Mouse (Mus musculus): Measurements from ENCODE around the gene Drd4. TPM values are rescaled to one million over a fixed set of nuclear protein-coding genes. Genes with fewer than 3 reads are reported as not detected.
"Not testable (repeated sequence)": the region's sequence is repeated elsewhere in the genome, so short reads cannot be mapped to it uniquely, and the experiment has no call there.

Gene Drd4
- polyA plus RNA-seq (2014; fragmentation: Nextera tagmentation; extraction: Ambion mirVana) = 0.45 and 0.47 TPM in 2 replicates

GRCm38 (mm10) chr7:141291921-141292582 lies at the start of gene Drd4:
Gene Drd4 (plus strand): TSS chr7:141292006.
- H3K27me3 ChIP-seq (ENCODE audit: control insufficient read depth, insufficient read depth, low read length) = peaks cover 47% of the 10 kb centered on the region
- H3K4me2 ChIP-seq (ENCODE audit: low read depth, severe bottlenecking) = peak within 1 kb of the TSS; percentile 98
- H3K27ac ChIP-seq (replicated peaks; ENCODE audit: low read depth, low read length) = no peak within 1 kb of the TSS
- peak within 1 kb of the TSS; percentile 59 for H3K4me3 ChIP-seq (ENCODE audit: low read depth, low read length)
- H3K9me3 ChIP-seq (ENCODE audit: control insufficient read depth, low read length) = no peaks in the 10 kb centered on the region
- ATAC-seq (ENCODE audit: insufficient number of reproducible peaks, low FRiP score, low TSS enrichment, low read depth) (no peak; the same call in 1 of the 2 replicates), DNase-seq (ENCODE audit: low spot score) (peak; percentile 76)
- H3K36me3 ChIP-seq (ENCODE audit: control insufficient read depth, insufficient read depth, low read length) = no peaks in the 10 kb centered on the region
- H3K4me1 ChIP-seq (ENCODE audit: control insufficient read depth, insufficient read depth, low read length) = peaks cover 14% of the 10 kb centered on the region
- H3K9ac ChIP-seq (ENCODE audit: low read length) = peak within 1 kb of the TSS; percentile 65
- WGBS = 1% methylated on average over 46 of the region's 46 CpGs

GRCm38 (mm10) chr7:141250486-141250885 lies 41.3 kb upstream of the Drd4 start:
- not testable (repeated sequence) for H3K27ac ChIP-seq (replicated peaks; ENCODE audit: low read depth, low read length); ATAC-seq (ENCODE audit: insufficient number of reproducible peaks, low FRiP score, low TSS enrichment, low read depth); DNase-seq (ENCODE audit: low spot score); H3K27me3 ChIP-seq (ENCODE audit: control insufficient read depth, insufficient read depth, low read length); H3K4me3 ChIP-seq (ENCODE audit: low read depth, low read length); H3K4me2 ChIP-seq (ENCODE audit: low read depth, severe bottlenecking); H3K4me1 ChIP-seq (ENCODE audit: control insufficient read depth, insufficient read depth, low read length); H3K9me3 ChIP-seq (ENCODE audit: control insufficient read depth, low read length); H3K9ac ChIP-seq (ENCODE audit: low read length)
- H3K36me3 ChIP-seq (ENCODE audit: control insufficient read depth, insufficient read depth, low read length) = peaks cover 33% of the 10 kb centered on the region
- 96% methylated on average over 4 of the region's 4 CpGs for WGBS

GRCm38 (mm10) chr7:141256159-141256558 lies 35.6 kb upstream of the Drd4 start:
- WGBS = 93% methylated on average over 10 of the region's 10 CpGs
- no peak for ATAC-seq (ENCODE audit: insufficient number of reproducible peaks, low FRiP score, low TSS enrichment, low read depth)
- no peak for DNase-seq (ENCODE audit: low spot score)
- Histone ChIP-seq H3K4me1 (ENCODE audit: control insufficient read depth, insufficient read depth, low read length) (no peaks in the 10 kb centered on the region), H3K27ac (replicated peaks; ENCODE audit: low read depth, low read length) (no peak overlapping the region), H3K9me3 (ENCODE audit: control insufficient read depth, low read length) (no peaks in the 10 kb centered on the region), H3K4me3 (ENCODE audit: low read depth, low read length) (no peak overlapping the region), H3K9ac (ENCODE audit: low read length) (no peak overlapping the region), H3K27me3 (ENCODE audit: control insufficient read depth, insufficient read depth, low read length) (no peaks in the 10 kb centered on the region), H3K36me3 (ENCODE audit: control insufficient read depth, insufficient read depth, low read length) (peaks cover 40% of the 10 kb centered on the region), H3K4me2 (ENCODE audit: low read depth, severe bottlenecking) (no peak overlapping the region)

- no peak for DNase-seq (ENCODE audit: low spot score)
- WGBS = 95% methylated on average over 3 of the region's 3 CpGs
- H3K27ac ChIP-seq (replicated peaks; ENCODE audit: low read depth, low read length) = no peak overlapping the region
- H3K9ac ChIP-seq (ENCODE audit: low read length) = no peak overlapping the region
- no peak overlapping the region for H3K4me3 ChIP-seq (ENCODE audit: low read depth, low read length)
- ATAC-seq (ENCODE audit: insufficient number of reproducible peaks, low FRiP score, low TSS enrichment, low read depth) = no peak
- peaks cover 11% of the 10 kb centered on the region for H3K4me1 ChIP-seq (ENCODE audit: control insufficient read depth, insufficient read depth, low read length)
- H3K4me2 ChIP-seq (ENCODE audit: low read depth, severe bottlenecking) = no peak overlapping the region
- peaks cover 49% of the 10 kb centered on the region for H3K36me3 ChIP-seq (ENCODE audit: control insufficient read depth, insufficient read depth, low read length)
- H3K9me3 ChIP-seq (ENCODE audit: control insufficient read depth, low read length) = no peaks in the 10 kb centered on the region
- no peaks in the 10 kb centered on the region for H3K27me3 ChIP-seq (ENCODE audit: control insufficient read depth, insufficient read depth, low read length)
Measured at GRCm38 (mm10) chr7:141261480-141261879, 30.3 kb upstream of the Drd4 start.

- ATAC-seq (ENCODE audit: insufficient number of reproducible peaks, low FRiP score, low TSS enrichment, low read depth) = no peak
- Histone ChIP-seq H3K4me1 (ENCODE audit: control insufficient read depth, insufficient read depth, low read length) (peaks cover 11% of the 10 kb centered on the region), H3K4me3 (ENCODE audit: low read depth, low read length) (no peak overlapping the region), H3K9ac (ENCODE audit: low read length) (no peak overlapping the region), H3K4me2 (ENCODE audit: low read depth, severe bottlenecking) (no peak overlapping the region), H3K36me3 (ENCODE audit: control insufficient read depth, insufficient read depth, low read length) (peaks cover 36% of the 10 kb centered on the region), H3K27me3 (ENCODE audit: control insufficient read depth, insufficient read depth, low read length) (no peaks in the 10 kb centered on the region), H3K27ac (replicated peaks; ENCODE audit: low read depth, low read length) (no peak overlapping the region), H3K9me3 (ENCODE audit: control insufficient read depth, low read length) (no peaks in the 10 kb centered on the region)
- DNase-seq (ENCODE audit: low spot score) = no peak
- 89% methylated on average over 13 of the region's 13 CpGs for WGBS
Measured at GRCm38 (mm10) chr7:141263640-141264039, 28.2 kb upstream of the Drd4 start.

- H3K27me3 ChIP-seq (ENCODE audit: control insufficient read depth, insufficient read depth, low read length) = no peaks in the 10 kb centered on the region
- H3K36me3 ChIP-seq (ENCODE audit: control insufficient read depth, insufficient read depth, low read length) = peaks cover 35% of the 10 kb centered on the region
- H3K4me1 ChIP-seq (ENCODE audit: control insufficient read depth, insufficient read depth, low read length) = peaks cover 11% of the 10 kb centered on the region
- no peak overlapping the region for H3K9ac ChIP-seq (ENCODE audit: low read length)
- no peaks in the 10 kb centered on the region for H3K9me3 ChIP-seq (ENCODE audit: control insufficient read depth, low read length)
- 73% methylated on average over 11 of the region's 11 CpGs for whole genome bisulfite sequencing
- no peak overlapping the region for H3K27ac ChIP-seq (replicated peaks; ENCODE audit: low read depth, low read length)
- ATAC-seq (ENCODE audit: insufficient number of reproducible peaks, low FRiP score, low TSS enrichment, low read depth) (no peak), DNase-seq (ENCODE audit: low spot score) (no peak)
- no peak overlapping the region for H3K4me2 ChIP-seq (ENCODE audit: low read depth, severe bottlenecking)
- no peak overlapping the region for H3K4me3 ChIP-seq (ENCODE audit: low read depth, low read length)
Measured at GRCm38 (mm10) chr7:141264041-141264700, 27.6 kb upstream of the Drd4 start.

- no peak for ATAC-seq (ENCODE audit: insufficient number of reproducible peaks, low FRiP score, low TSS enrichment, low read depth)
- 38% methylated on average over 12 of the region's 12 CpGs for WGBS
Measured at GRCm38 (mm10) chr7:141264761-141265410, 26.9 kb upstream of the Drd4 start.

GRCm38 (mm10) chr7:141265411-141265738 lies 26.4 kb upstream of the Drd4 start:
- ATAC-seq (ENCODE audit: insufficient number of reproducible peaks, low FRiP score, low TSS enrichment, low read depth) (no peak), DNase-seq (ENCODE audit: low spot score) (peak; percentile 31)
- no peak overlapping the region for H3K27ac ChIP-seq (replicated peaks; ENCODE audit: low read depth, low read length)
- no peak overlapping the region; the same call in 1 of the 2 replicates for H3K4me3 ChIP-seq (ENCODE audit: low read depth, low read length)
- no peak overlapping the region for H3K9ac ChIP-seq (ENCODE audit: low read length)
- 45% methylated on average over 11 of the region's 11 CpGs for WGBS
- H3K36me3 ChIP-seq (ENCODE audit: control insufficient read depth, insufficient read depth, low read length) = peaks cover 26% of the 10 kb centered on the region
- no peaks in the 10 kb centered on the region for H3K9me3 ChIP-seq (ENCODE audit: control insufficient read depth, low read length)
- H3K27me3 ChIP-seq (ENCODE audit: control insufficient read depth, insufficient read depth, low read length) = no peaks in the 10 kb centered on the region
- H3K4me2 ChIP-seq (ENCODE audit: low read depth, severe bottlenecking) = no peak overlapping the region; the same call in 1 of the 2 replicates
- peaks cover 11% of the 10 kb centered on the region for H3K4me1 ChIP-seq (ENCODE audit: control insufficient read depth, insufficient read depth, low read length)

More at GRCm38 (mm10) chr7:141264761-141265410, 26.9 kb upstream of the Drd4 start:
- Histone ChIP-seq H3K4me3 (ENCODE audit: low read depth, low read length) (no peak overlapping the region), H3K4me2 (ENCODE audit: low read depth, severe bottlenecking) (no peak overlapping the region), H3K27ac (replicated peaks; ENCODE audit: low read depth, low read length) (no peak overlapping the region), H3K9ac (ENCODE audit: low read length) (no peak overlapping the region), H3K4me1 (ENCODE audit: control insufficient read depth, insufficient read depth, low read length) (peaks cover 11% of the 10 kb centered on the region), H3K36me3 (ENCODE audit: control insufficient read depth, insufficient read depth, low read length) (peaks cover 31% of the 10 kb centered on the region), H3K27me3 (ENCODE audit: control insufficient read depth, insufficient read depth, low read length) (no peaks in the 10 kb centered on the region), H3K9me3 (ENCODE audit: control insufficient read depth, low read length) (no peaks in the 10 kb centered on the region)
- DNase-seq (ENCODE audit: low spot score) = peak; percentile 53

Data from limb, embryonic 11.5 days (tissue).